Mouse (Mus musculus) kidney, adult 2 months (tissue): ENCODE results near the gene Nav2.

Source experiments
- CTCF ChIP-seq: fragments of 200-500 bp; conservative IDR thresholded peaks from 2 replicates; pipeline ENCODE4 v1.5.1; 2011; ENCODE audit warnings: low read depth, mild to moderate bottlenecking, control low read depth, low read length, moderate library complexity, mixed read lengths; ENCODE audit not compliant: insufficient read depth, insufficient read length
- POLR2A ChIP-seq: fragments of 200-500 bp; IDR thresholded peaks from one replicate; pipeline ENCODE4 v1.6.1; 2011; ENCODE audit warnings: low read depth, low read length, control low read depth

GRCm38 (mm10) chr7:49477076-49477975 lies 568.8 kb downstream of the Nav2 start:
- TF ChIP-seq POLR2A = no peak
- no peak for TF ChIP-seq CTCF
